Mouse (Mus musculus) regulatory T cell (primary cell): ENCODE measurements around the gene Klhl26.

ENCODE experiments used
- in situ Hi-C: fragments of 300-600 bp; cut with MboI, MseI; formaldehyde crosslinking; loops from one replicate; pipeline ENCODE4 v1.15.1; 2025; ENCODE audit warnings: high pct_unique_total_duplicates

The Klhl26 gene

DNA sequence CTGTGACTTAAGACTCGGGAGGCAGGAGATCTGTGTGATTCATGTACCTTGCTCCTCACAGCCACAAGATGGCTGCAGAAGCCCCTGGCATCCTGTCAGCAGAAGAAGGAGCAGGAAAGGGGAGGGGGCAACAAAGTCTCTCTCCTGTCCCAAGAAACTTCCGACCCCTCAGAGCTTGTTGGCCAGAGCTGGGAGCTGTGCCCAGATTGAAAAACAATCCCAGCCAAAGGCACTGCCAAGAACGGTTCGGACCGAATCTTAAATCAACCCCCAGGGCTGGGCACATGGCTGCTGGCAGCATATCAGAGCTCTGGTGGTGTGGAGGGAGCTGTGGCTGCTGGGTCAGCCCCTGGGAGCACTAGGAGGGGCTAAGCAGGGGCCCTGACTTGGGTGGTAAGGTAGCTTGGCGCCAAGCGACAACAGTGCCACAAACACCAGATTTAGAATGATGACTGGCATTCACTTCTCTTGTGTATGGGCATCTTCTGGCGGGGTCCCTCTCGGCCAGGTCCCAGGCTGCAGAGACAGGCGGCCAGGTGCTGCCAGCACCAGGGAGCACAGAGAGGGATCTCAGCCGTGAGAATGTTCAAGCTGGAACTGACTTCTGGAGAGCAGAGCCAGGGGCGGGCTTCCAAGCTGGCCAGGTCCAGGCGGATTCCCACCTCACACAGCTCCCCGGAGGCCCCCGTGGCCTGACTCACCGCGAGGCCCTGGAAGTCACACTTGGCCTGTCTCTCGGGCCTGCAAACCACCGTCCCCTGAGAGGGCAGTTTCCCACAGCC lies 28.9 kb downstream of the Klhl26 start:
- in situ Hi-C loops = no loop called here

DNA sequence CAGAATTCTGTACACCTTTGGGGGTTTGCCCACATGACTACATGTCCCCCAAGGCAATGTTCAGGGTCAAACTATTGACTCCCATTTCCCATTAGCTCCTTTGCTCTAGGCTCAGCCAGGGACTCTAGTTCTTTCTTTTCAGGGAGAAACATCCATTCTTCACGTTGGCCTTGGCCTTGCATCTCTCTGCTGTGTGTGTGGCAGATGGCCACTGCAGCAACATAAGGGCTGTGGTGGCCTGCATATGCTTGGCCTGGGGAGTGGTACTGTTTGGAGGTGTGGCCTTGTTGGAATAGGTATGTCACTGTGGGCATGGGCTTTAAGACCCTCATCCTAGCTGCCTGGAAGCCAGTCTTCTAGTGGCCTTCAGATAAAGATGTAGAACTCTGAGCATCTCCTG lies 30.8 kb downstream of the Klhl26 start:
- in situ Hi-C loops = no loop called here

DNA sequence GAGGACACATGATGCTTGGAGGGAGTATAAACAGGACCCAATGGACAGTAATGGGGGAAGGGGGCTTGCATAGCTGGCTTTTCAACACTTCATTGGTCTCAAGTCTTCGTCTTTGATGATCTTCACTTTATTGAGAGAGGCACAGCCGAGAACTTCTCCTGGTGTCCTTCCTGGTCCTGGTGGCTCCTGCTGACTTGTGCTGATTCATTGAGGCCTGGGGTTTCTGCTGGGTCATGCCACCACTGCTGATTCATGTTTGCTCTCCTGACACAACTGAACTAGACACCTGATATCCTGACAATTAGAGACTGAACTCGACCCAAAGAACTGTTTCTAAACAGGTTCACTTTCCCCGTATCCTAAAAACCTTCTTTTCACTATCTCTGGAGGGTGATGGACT lies 33.4 kb downstream of the Klhl26 start:
- in situ Hi-C loops = no loop called here

DNA sequence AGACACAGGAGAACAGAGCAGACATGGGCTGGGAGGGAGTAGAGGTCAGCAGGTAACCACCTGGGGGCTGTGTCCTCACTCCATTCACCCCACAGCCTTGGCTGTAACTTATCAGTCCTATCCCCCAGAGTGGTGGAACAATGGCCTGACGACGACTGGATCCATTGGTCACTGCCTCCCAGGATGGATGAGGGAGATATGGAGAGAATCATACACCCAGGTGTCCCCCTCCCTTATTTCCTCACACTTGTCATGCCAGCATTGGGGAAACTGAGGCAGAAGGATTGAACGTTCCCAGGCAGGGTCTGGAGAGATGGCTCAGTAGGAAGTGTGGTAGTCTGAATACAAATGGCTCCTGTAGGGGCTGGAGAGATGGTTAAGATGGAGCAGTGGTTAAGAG lies 35.2 kb downstream of the Klhl26 start:
- in situ Hi-C loops = no loop called here

DNA sequence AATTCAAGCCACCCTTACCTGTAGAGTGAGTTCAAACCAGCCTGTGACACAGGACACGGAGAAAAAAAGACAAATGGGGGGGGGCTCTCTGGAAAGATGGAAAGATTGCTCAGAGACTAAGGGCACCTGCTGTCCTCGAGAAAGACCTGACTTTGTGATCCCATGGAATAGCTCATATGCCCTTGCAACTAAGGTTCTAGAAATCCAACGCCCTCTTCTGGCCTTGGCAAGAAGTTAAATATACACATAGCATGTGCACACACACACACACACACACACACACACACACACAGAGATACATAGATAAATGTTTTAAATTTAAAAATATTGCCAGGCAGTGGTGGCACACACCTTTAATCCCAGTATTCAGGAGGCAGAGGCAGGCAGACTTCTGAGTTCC lies 36.5 kb downstream of the Klhl26 start:
- in situ Hi-C loops = no loop called here

DNA sequence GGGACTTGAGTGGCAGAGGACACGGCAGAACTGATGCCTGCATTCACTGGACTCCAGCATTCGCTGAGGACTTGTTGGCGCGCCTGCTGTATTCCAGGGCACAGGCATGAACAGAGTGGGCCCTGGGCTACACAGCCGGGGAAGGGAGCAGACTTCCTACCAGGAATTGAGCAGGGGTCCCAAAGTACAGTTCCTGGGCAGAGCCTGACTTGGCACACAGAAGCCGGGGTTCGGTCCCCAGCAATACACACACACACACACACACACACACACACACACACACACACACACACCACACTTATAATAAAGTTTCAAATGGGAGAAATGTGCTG lies 37.0 kb downstream of the Klhl26 start:
- in situ Hi-C loops = no loop called here

DNA sequence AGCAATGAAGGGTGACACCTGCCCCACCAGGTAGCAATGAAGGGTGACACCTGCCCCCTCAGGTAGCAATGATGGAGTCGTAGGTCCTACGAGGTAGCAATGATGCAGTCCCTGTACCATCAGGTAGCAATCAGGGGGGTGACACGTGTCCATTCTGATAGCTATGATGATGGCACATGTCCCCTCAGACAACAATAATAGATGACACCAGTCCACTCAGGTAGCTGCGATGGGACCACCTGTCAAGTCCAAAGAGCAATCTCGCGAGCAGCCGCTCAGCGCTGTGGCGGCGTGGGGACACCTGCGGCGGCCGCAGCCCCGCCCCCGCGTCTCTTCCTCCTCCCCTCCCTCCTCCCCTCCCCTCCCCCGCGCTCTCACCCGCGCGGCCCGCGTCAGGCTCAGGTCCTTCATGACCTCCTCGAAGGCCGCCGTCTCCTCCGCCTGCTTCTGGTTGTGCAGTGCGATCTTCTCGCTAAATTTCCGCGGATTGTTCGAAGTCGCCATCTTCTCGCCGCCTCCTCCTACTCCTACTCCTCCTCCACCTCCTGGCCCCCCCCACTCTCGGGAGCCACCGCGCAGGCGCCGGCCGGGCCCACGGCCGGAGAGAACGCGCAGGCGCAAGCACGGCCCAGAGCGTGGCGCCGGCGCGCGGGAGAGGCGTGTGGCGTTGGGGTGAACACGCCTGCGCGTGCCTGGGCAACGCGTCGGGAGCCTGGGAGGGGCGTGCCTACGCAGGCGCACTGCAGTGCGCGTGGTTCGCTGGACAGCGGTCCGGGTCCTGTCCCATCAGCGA lies 37.5 kb downstream of the Klhl26 start, which contains the start of gene Crtc1:
TSS of gene Crtc1 (minus strand) at position 525 of the 793 bp plus-strand sequence.
- in situ Hi-C loops = no loop called here

DNA sequence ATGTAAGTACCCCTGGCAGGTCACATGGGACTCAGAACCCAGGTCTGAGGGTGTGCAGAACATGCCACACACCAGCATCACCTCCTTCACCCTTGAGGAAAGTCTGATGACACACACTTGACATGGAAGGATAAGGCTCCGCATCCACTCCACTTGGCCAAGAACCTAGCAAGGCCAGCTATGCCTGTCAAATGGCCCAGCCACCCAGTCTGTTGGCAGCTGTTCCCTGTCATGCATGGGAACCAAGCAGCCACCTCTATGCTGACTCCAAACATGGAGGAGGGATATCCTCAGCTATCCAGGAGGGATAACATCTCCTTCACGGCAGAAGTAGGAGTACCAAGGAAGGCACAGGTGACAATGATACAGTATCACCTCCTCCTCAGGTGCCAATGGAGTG lies 38.3 kb downstream of the Klhl26 start:
- in situ Hi-C loops = no loop called here

DNA sequence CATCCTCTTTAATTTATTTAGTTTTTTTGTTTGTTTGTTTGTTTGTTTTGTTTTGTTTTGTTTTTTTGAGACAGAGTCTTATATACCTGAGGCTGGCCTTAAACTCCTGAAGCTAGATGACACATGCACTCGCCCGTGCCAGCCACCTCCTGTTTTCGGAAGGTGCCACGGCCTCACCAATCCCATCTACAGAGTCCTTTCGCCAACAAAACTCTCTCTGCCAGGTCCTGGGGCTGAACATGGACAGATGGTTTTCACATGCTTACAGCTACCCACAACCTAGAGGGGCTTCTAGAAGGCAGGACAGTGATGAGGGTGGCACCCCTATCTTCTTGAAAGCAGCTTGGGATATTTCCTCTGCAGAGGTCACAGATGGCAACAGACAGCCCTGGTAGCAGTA lies 41.6 kb downstream of the Klhl26 start:
- in situ Hi-C loops = no loop called here

DNA sequence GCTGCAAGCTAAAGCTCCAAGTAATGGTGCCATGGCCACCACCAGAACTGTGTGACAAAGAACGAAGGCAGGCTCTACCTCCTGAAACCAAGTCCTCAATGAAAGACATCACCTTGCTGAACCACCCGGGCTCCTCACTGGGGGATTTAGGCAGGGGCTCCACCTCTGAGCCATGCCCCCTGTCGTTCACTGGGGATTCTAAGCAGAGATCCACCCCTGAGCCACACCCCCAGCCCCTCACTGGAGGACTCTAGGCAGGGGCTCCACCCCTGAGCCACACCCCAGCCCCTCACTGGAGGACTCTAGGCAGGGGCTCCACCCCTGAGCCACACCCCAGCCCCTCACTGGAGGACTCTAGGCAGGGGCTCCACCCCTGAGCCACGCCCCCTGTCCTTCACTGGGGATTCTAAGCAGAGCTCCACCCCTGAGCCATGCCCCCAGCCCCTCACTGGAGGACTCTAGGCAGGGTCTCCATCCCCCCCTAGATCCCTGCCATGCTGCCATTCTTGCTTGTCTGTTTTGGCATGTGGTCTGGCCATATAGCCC lies 43.7 kb downstream of the Klhl26 start:
- in situ Hi-C loops = no loop called here

DNA sequence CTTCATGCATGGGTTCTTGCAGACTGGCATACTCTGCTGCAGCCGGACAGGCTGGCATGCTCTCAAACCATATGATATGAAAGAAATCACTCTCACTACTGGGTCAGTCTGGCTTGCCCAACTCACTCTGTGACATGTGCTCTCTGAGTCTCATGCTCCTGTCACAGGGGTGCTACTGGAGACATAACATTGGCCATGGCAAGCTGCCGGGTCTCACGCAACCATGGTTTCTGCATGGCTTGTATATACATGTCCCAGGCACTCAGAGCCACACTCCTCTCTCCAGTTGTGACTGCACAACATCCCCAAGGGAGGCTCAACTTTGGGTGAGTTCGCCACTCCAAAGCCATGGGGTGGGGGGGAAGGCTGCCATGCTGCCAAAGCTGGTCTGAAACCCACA lies 45.6 kb downstream of the Klhl26 start:
- in situ Hi-C loops = no loop called here

DNA sequence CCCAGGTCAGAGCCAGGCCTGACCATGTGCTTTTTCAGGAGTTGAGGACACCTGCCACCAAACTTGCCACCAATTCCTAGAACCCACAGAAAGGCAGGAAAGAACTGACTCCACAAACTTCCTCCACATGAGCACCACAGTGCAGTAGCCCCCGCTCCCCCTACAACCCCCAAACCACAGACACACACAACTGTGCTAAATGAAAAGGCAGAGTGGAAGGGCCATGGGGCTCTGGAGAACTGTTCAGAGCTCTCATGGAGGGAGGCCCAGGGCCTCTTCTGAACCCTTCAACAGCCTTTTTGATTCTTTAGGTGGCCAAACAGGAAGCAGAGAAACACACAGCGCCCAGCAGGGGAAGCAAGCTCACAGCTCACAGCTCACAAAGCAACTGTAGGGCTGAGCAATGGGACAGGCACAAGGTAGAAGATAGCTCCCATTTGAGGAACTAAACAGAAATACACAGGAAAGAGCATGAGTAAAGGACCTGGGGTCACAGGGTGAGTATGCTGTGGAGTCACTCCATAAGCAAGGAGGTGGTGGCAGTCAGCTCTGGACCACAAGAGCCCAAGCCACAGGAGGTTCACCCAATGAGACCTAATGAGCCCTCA lies 50.4 kb downstream of the Klhl26 start:
- in situ Hi-C loops = no loop called here

DNA sequence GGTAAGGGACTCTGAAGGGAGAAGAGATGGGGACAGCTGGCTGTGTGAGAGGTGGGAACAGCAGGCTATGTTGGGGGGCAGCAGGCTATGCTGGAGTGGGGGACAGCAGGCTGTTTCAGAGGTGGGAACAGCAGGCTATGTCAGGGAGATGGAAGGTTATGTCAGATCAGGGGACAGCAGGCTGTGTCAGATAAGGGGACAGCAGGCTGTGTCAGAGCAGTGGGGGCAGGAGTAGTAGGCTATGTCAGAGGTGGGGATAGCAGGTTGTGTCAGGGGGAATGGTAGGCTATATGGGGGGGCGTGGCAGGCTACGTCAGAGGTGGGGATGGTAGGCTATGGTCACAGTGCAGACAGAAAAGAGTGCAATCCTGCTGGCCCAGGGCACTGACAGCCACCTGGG lies 54.0 kb downstream of the Klhl26 start:
- in situ Hi-C loops = no loop called here

DNA sequence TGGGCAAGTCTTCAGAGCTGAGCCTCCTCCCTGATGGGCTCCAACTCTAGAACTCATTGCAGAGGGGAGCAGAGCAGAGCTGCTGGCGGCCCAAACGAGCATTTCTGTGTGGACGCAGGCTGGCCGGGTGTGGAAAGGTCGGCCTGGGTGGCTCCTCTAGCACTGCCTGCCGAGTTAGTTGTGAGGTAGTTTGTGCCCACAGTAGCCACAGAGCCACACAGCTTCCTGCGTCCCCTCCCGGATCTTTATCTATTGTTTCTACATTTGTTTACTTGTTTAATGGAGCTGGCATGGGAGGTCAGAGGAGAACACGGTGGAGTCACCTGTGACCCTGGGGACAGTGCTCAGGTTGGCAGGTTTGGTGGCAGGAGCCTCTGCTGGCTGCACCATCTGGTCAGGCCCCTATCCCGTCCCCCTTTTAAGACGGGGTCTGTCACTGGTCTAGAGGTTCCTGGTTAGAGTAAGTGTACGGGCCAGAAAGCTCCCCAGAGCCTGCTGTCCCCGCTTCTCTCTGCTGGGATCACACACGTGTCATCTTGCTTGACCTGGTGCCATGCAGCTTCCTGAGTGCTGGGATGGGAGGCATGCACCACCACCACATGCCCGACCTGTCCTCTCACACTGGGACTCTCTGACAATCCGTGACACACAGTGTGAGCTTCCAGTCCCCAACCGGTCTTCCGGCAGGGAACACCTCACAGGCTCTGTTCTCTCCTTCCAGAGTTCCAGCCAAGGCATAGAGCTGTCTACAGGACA lies 55.2 kb downstream of the Klhl26 start:
- in situ Hi-C loops = no loop called here

DNA sequence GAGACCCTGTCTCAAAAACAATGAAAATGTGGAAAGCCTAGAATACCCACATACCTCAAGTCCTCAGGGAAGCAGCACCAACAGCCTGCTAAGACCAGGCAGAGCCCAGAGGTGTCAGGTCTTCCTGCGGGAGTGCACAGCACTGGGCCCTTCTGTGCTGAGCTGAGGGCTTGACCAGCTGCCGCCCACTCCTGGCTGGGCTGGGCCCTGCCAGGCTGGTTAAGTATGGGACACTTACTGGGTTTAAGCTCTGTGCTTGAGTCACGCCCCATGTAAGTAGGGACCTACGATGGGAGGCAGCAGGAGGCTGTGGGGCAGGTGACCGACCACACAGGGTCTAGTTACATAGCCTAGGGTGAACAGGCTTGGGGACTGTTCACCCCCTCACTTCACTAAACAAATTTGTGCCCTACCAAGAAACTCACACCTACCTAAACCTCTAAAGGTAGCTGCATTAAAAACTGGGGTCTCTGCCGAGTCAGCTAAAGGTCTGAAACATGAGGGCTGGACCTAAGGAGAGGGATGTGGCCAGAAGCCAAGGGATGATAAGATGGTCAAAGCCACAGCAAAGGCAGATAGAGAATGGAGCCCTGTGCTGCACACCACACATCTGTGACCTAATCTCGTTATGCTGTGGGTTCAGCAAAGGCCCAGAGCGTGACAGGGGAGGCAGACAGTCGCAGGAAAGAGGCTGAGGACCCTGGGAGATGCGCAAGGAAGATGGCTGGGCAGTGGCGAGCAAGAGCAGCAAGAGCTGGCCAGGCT lies 56.7 kb downstream of the Klhl26 start:
- in situ Hi-C loops = loop anchor here (10.0 kb wide), 1 partner anchor 85 kb away; the partner anchor contains the start of gene Rex1bd

DNA sequence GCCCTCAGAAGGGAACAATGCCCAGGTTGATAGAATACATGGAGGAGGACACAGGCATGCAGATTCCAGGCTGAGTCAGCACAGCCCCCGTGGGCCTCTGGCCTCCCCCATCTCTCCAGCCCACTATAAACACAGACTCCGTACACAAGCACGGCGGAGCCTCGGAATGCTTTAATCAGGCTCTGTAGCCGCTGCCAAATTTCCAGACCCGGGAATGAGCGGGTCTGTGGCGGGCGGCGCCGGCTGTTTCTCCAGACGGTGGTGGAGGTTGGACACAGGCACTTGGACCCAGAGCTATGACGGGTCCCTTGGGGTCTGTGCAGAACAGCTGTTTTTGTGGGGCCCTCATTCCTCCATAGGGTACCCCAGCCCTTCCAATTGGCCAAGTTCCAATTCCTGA lies 57.8 kb downstream of the Klhl26 start:
- in situ Hi-C loops = loop anchor here (10.0 kb wide), 1 partner anchor 86 kb away; the partner anchor contains the start of gene Rex1bd

DNA sequence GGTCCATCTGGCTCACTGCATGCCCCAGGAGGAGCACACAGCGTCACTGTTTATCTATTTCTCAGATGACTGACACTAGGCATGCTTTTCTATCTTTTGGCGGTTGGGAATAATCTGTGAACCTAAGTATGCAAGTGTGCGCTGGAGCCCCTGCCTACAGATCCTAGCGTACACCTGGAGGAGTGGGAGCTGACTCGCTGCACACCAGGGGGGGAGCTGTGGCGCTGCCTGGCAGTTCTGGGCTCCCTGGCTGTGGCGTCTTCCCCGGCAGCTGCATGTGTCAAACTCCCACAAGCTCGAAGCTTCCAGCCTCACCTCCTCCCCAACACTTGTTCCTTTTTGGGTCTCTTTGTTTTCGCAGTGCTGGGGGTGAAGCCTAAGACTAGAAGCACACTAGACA lies 58.9 kb downstream of the Klhl26 start:
- in situ Hi-C loops = loop anchor here (10.0 kb wide), 1 partner anchor 87 kb away; the partner anchor contains the start of gene Rex1bd

DNA sequence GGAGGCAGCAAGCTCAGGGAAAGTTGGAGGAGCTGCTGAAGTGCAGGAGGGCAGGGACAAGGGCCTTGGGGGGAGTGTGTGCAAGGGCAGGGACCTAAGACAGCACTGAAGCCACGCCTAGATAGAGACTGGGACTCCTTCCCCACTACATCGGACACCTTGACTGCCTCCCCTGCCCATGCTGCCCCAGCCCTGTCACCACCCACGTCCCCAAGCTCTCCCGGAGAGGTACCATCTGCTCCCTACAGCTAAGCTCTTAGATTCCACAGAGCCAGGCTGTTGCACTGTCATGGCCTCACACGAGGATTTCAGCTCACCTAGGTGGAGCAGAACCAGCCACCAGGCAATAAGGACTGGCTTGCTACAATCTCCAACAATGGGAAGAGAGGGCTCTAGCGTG lies 59.8 kb downstream of the Klhl26 start:
- in situ Hi-C loops = loop anchor here (10.0 kb wide), 1 partner anchor 88 kb away; the partner anchor contains the start of gene Rex1bd

DNA sequence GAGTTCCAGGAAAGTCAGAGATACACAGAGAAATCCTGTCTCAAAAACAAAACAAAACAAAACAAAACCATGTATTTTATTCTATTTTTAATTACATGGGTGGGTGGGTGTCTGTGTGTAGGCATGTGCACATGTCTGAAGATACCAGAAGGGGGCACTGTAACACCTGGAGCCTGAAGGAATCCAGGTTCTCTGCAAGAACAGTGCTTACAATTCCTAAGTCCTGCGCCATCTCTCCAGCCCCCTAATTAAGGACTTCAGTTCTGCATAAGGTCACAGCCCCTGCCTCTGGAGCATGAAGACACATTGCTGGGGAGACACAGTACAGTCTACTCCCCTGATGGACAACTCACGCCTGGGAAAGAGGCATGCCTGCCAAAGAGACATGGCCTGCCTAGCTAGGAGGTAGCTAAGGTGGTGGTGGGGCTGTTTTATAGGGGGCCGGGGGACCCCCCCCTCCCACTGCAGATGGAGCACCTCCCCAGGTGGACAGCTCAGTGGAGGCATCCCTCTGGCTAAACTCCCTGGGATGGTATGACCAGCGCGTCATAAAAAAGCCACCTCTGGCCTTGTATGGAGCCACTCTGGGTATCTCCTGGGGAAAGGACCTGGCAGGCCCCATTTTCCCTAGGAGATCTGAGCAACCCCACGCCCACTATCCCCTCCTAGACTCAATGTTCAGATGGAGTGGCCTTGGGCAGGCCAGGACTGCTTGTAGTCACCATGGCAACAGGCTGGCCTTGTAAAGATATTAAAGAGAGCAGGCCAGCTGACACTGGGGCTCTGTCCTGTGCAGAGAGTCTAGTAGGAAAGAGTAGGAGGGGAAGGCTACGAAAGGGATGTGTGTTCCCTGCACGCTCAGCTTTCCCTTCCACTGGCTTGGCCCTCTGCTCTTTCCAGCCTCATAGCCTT lies 61.0 kb downstream of the Klhl26 start:
- in situ Hi-C loops = loop anchor here (10.0 kb wide), 1 partner anchor 89 kb away; the partner anchor contains the start of gene Rex1bd
